Mouse (Mus musculus) intestine, postnatal 0 days (tissue): ENCODE measurements around the gene Dcaf7. TPM values are rescaled to one million over a fixed set of nuclear protein-coding genes. Genes with fewer than 3 reads are reported as not detected.

ENCODE experiments used
- ATAC-seq: fragments of 200-750 bp; cut with Nextera tagmentation; 2 replicates; pipeline ENCODE4 v1.8.0; 2017; ENCODE audit warnings: mild to moderate bottlenecking, moderate TSS enrichment, moderate library complexity
- H3K27ac ChIP-seq: fragments of 300-500 bp; sonication (generic); 2 replicates; pipeline ENCODE4 v1.5.1; 2014; ENCODE audit warnings: mild to moderate bottlenecking, low read depth, low read length, moderate library complexity
- H3K27me3 ChIP-seq: fragments of 300-500 bp; sonication (generic); replicated peaks from 2 replicates; pipeline ENCODE4 v1.6.1; 2014; ENCODE audit warnings: low read length, mixed read lengths; ENCODE audit not compliant: control insufficient read depth, insufficient read depth
- H3K36me3 ChIP-seq: fragments of 300-500 bp; sonication (generic); 2 replicates; pipeline ENCODE4 v1.6.1; 2014; ENCODE audit warnings: mild to moderate bottlenecking, moderate library complexity; ENCODE audit not compliant: control insufficient read depth, insufficient read depth
- H3K4me1 ChIP-seq: fragments of 300-500 bp; sonication (generic); replicated peaks from 2 replicates; pipeline ENCODE4 v1.6.1; 2014; ENCODE audit warnings: antibody characterized with exemption, low read length, mixed read lengths; ENCODE audit not compliant: control insufficient read depth, insufficient read depth
- H3K4me2 ChIP-seq: fragments of 300-500 bp; sonication (generic); replicated peaks from 2 replicates; pipeline ENCODE4 v1.6.1; 2014; ENCODE audit warnings: low read depth, mild to moderate bottlenecking, moderate library complexity
- H3K4me3 ChIP-seq: fragments of 300-500 bp; sonication (generic); 2 replicates; pipeline ENCODE4 v1.5.1; 2014; ENCODE audit warnings: low read depth, low read length
- H3K9ac ChIP-seq: fragments of 300-500 bp; sonication (generic); 2 replicates; pipeline ENCODE4 v1.6.1; 2014; ENCODE audit warnings: mild to moderate bottlenecking, low read depth, low read length
- H3K9me3 ChIP-seq: fragments of 300-500 bp; sonication (generic); 2 replicates; pipeline ENCODE4 v1.6.1; 2016; ENCODE audit warnings: mixed run types; ENCODE audit not compliant: control insufficient read depth
- CTCF ChIP-seq: sonication (generic); IDR thresholded peaks from 2 replicates; pipeline ENCODE4 v1.5.1; 2016; ENCODE audit warnings: low read depth, mild to moderate bottlenecking, control low read depth, antibody characterized with exemption, moderate library complexity
- WGBS: fragments of 180-500 bp; shearing (Covaris S2); extraction: QIAGEN DNeasy Blood & Tissue Kit; methylation state at CpG from one replicate; pipeline ENCODE4 v1.1.7; 2014; 5-methylcytosine and 5-hydroxymethylcytosine counted together
- polyA plus RNA-seq: library from polyadenylated mRNA; unstranded; fragments of >200 nt; fragmentation: Nextera tagmentation; extraction: Ambion mirVana; gene quantifications from 2 replicates; pipeline ENCODE4 v1.2.1, GENCODE M21; 2015

The Dcaf7 gene
- polyA plus RNA-seq, 1 experiment from 2014 or later = 31.3 TPM

GRCm38 (mm10) chr11:106033491-106033919, 3.2 kb upstream of the Dcaf7 start:
- Histone ChIP-seq H3K9me3 (no peaks in the 10 kb centered on the region), H3K27ac (peak overlapping the region; percentile 62), H3K4me1 (0 out of 2 replicates have a peak, but pooled peaks cover 3% of the 10 kb centered on the region), H3K4me2 (peak overlapping the region; percentile 47), H3K4me3 (no peak overlapping the region), H3K36me3 (no peaks in the 10 kb centered on the region), H3K9ac (peak overlapping the region; percentile 11; the same call in 1 of the 2 replicates), H3K27me3 (no peaks in the 10 kb centered on the region)
- ATAC-seq = no peak
- 33% methylated on average over 11 of the region's 11 CpGs for WGBS
- peak; percentile 29; the same call in 1 of the 2 replicates for TF ChIP-seq CTCF

- no peak overlapping the region for H3K9ac ChIP-seq
- WGBS = 83% methylated on average over 9 of the region's 9 CpGs
- H3K27ac ChIP-seq = no peak overlapping the region
- no peak for ATAC-seq
- no peaks in the 10 kb centered on the region for H3K27me3 ChIP-seq
- TF ChIP-seq CTCF = no peak
- no peaks in the 10 kb centered on the region for H3K36me3 ChIP-seq
- H3K4me3 ChIP-seq = no peak overlapping the region
- H3K4me2 ChIP-seq = no peak overlapping the region
- H3K9me3 ChIP-seq = no peaks in the 10 kb centered on the region
- 0 out of 2 replicates have a peak, but pooled peaks cover 3% of the 10 kb centered on the region for H3K4me1 ChIP-seq
Observed at GRCm38 (mm10) chr11:106034986-106035385, 1.7 kb upstream of the Dcaf7 start.

GRCm38 (mm10) chr11:106037418-106037751, 713 bp downstream of the Dcaf7 start:
- Histone ChIP-seq H3K36me3 (no peaks in the 10 kb centered on the region), H3K27me3 (no peaks in the 10 kb centered on the region), H3K9me3 (no peaks in the 10 kb centered on the region), H3K4me1 (0 out of 2 replicates have a peak, but pooled peaks cover 3% of the 10 kb centered on the region), H3K4me2 (peak overlapping the region; percentile 75), H3K4me3 (peak overlapping the region; percentile 97), H3K9ac (peak overlapping the region; percentile 91), H3K27ac (peak overlapping the region; percentile 90)
- under 1% methylated on average over 13 of the region's 13 CpGs for WGBS
- ATAC-seq = no peak
- TF ChIP-seq CTCF = peak; percentile 42

DNA sequence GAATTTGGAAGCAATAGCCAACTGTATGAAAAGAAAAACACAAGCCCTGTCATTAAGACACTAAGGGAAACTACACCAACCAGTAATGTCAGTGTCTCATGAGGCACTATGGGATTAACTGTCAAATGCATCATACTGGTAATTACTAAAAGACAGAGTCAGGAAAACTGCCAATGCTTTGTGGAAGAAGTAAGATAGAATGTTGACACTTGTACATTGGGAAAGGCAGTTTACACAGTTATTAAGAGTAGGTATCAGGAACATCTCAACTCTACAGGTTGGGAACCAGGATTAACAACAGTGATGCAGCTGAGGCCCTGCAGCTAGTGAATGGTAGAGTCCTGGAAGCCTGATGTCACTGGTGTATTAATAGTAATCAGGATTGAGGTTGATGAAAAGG, 7.7 kb downstream of the Dcaf7 start:
- no peak for TF ChIP-seq CTCF
- Histone ChIP-seq H3K27me3 (no peaks in the 10 kb centered on the region), H3K9ac (no peak overlapping the region), H3K4me3 (no peak overlapping the region), H3K27ac (no peak overlapping the region), H3K4me2 (no peak overlapping the region), H3K36me3 (peaks cover 27% of the 10 kb centered on the region), H3K9me3 (no peaks in the 10 kb centered on the region), H3K4me1 (no peaks in the 10 kb centered on the region)
- no peak for ATAC-seq

GRCm38 (mm10) chr11:106045256-106045655, 8.6 kb downstream of the Dcaf7 start:
- peaks cover 32% of the 10 kb centered on the region for H3K36me3 ChIP-seq
- WGBS = 89% methylated on average over 1 of the region's 1 CpGs
- no peaks in the 10 kb centered on the region for H3K4me1 ChIP-seq
- ATAC-seq = no peak; the same call in 1 of the 2 replicates
- no peak overlapping the region for H3K27ac ChIP-seq
- H3K27me3 ChIP-seq = no peaks in the 10 kb centered on the region
- no peak overlapping the region for H3K4me3 ChIP-seq
- H3K4me2 ChIP-seq = no peak overlapping the region
- no peak overlapping the region for H3K9ac ChIP-seq
- H3K9me3 ChIP-seq = no peaks in the 10 kb centered on the region
- TF ChIP-seq CTCF = no peak

DNA sequence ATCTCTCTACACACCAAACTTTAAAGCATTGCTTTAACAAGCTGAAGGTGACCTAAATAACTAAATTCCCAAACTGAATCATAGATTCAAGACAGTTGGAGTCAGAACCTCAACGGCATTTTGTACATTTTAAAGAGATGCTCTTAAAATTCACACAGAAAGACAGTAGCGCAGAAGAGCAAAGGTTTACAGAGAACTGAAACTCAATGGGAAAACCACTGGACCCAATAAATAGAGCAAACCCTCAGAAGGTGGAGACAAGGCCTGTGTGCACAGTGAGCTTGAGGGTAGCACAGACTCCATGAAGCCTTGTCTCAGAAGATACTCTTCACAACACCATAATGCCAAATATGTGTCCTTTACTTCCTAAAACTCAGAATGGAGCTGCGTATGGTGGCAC, 9.1 kb downstream of the Dcaf7 start:
- Histone ChIP-seq H3K36me3 (peaks cover 34% of the 10 kb centered on the region), H3K4me1 (no peaks in the 10 kb centered on the region), H3K9me3 (no peaks in the 10 kb centered on the region), H3K9ac (no peak overlapping the region), H3K4me3 (no peak overlapping the region), H3K27ac (no peak overlapping the region), H3K27me3 (no peaks in the 10 kb centered on the region), H3K4me2 (no peak overlapping the region)
- ATAC-seq = no peak
- WGBS = 98% methylated on average over 3 of the region's 3 CpGs
- TF ChIP-seq CTCF = no peak

DNA sequence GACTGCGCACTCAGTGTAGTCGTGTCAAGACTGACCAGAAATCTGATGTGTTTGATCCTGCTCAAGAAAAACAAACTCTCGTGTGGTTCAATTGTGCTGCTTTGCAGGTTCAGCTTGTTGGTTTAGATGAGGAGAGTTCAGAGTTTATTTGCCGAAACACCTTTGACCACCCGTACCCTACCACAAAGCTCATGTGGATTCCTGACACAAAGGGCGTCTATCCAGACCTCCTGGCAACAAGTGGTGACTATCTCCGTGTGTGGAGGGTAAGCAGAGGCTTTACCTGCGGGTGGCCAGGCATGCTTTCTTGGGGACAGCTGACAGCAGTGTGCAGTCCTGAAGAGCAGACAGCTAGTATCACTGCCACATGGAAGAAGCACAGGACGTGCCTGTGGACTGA, 9.9 kb downstream of the Dcaf7 start:
- Histone ChIP-seq H3K4me1 (no peaks in the 10 kb centered on the region), H3K4me3 (no peak overlapping the region), H3K9me3 (no peaks in the 10 kb centered on the region), H3K27ac (0 out of 2 replicates have a peak overlapping the region, but pooled peaks have one; percentile 5), H3K36me3 (peaks cover 42% of the 10 kb centered on the region), H3K4me2 (no peak overlapping the region), H3K27me3 (no peaks in the 10 kb centered on the region), H3K9ac (no peak overlapping the region)
- no peak for ATAC-seq
- no peak for TF ChIP-seq CTCF
- WGBS = 78% methylated on average over 9 of the region's 9 CpGs
